Comparison of ENCODE assay signal across 12 mouse cellular contexts in genomic region chr11:95476323-95476722, GRCm38 (mm10). TPM values are rescaled to one million over a fixed set of nuclear protein-coding genes. Genes with fewer than 3 reads are reported as not detected.
DNase-seq lines count a peak whose midpoint lies in the region; TF ChIP-seq lines count a peak whose summit lies in the region.
"Had no signal": no experiment of that assay in that cellular context is flagged by ENCODE, and none has a peak within 500 bp of the region (broad histone marks: within the 10 kb centered on the region; RNA-seq: fewer than 3 reads in every experiment).

No protein-coding gene starts in this region.

- intact Hi-C loops in gastrocnemius, postnatal 14 days (cut with DNase I; ENCODE audit: low total_unique reads), result no loop called here

- peak; percentile 35 for DNase-seq in gastrocnemius, adult 18-20 months (ENCODE audit: low spot score)
- DNase-seq in gastrocnemius, postnatal 14 days, result no peak
- DNase-seq in cerebellum, adult 9-11 months, result peak; percentile 59
- peak; percentile 59 to 80 for DNase-seq in layer of hippocampus, adult 2 months (ENCODE audit: low spot score in 2 of 2)
- DNase-seq in right cerebral cortex, adult 2 months (ENCODE audit: low spot score in 2 of 2), result peak; percentile 85 to 91
- no peak for DNase-seq in lung, postnatal 36 days
- no peak for DNase-seq in thymus, postnatal 36 days
- no peak for DNase-seq in natural killer cell, adult 2 months (ENCODE audit: low spot score in 2 of 2)
- DNase-seq: adrenal gland, postnatal 25 days; heart, postnatal 10 days; lung, embryonic 14.5 days had no signal

- no peak overlapping the region for H3K27ac ChIP-seq in layer of hippocampus, adult 2 months
- H3K27ac ChIP-seq: stomach, embryonic 15.5 days had no signal

- no peak for TF ChIP-seq CTCF in layer of hippocampus, adult 2 months (conservative IDR thresholded peaks at IDR 0.05)

- H3K4me3 ChIP-seq in layer of hippocampus, adult 2 months, result no peak overlapping the region
- H3K4me3 ChIP-seq: stomach, embryonic 15.5 days had no signal

RNA-seq across cellular contexts. Expression of gene Nxph3, which starts 38.0 kb away (rescaled TPM):
- under 1 TPM; 0.27 to 0.33 TPM for total RNA-seq in gastrocnemius, adult 18-20 months (2021)
- 1 to 10 TPM in 1 of 2 experiments, under 1 TPM in 1; 0.70 to 1.2 TPM for total RNA-seq in gastrocnemius, postnatal 14 days (2021)
- total RNA-seq in layer of hippocampus, adult 2 months (2021), result 10 to 100 TPM; 13.5 to 18.5 TPM

Comparison
In these comparisons a context has a peak if more than half of its experiments do, and no peak if none do; other contexts are left out.
1. DNase-seq: peak in gastrocnemius, adult 18-20 months (single experiment), cerebellum, adult 9-11 months (single experiment), layer of hippocampus, adult 2 months (2 of 2) and right cerebral cortex, adult 2 months (2 of 2); none in gastrocnemius, postnatal 14 days (single experiment), lung, postnatal 36 days (single experiment), thymus, postnatal 36 days (0 of 2) and natural killer cell, adult 2 months (0 of 2).
2. RNA of gene Nxph3, which starts 38.0 kb away (total RNA-seq): 13.5 to 18.5 TPM in layer of hippocampus, adult 2 months; 0.70 to 1.2 TPM in gastrocnemius, postnatal 14 days and 0.27 to 0.33 TPM in gastrocnemius, adult 18-20 months; every median in the first group is over 4 times any median in the second.